Mouse (Mus musculus): Measurements from ENCODE around the gene Nucb1. TPM values are rescaled to one million over a fixed set of nuclear protein-coding genes. Genes with fewer than 3 reads are reported as not detected.
A peak's percentile ranks its signal among the peaks of the same experiment; 100 is the strongest.

Nucb1 gene
- polyA plus RNA-seq, 1 experiment, result 171 TPM

DNA sequence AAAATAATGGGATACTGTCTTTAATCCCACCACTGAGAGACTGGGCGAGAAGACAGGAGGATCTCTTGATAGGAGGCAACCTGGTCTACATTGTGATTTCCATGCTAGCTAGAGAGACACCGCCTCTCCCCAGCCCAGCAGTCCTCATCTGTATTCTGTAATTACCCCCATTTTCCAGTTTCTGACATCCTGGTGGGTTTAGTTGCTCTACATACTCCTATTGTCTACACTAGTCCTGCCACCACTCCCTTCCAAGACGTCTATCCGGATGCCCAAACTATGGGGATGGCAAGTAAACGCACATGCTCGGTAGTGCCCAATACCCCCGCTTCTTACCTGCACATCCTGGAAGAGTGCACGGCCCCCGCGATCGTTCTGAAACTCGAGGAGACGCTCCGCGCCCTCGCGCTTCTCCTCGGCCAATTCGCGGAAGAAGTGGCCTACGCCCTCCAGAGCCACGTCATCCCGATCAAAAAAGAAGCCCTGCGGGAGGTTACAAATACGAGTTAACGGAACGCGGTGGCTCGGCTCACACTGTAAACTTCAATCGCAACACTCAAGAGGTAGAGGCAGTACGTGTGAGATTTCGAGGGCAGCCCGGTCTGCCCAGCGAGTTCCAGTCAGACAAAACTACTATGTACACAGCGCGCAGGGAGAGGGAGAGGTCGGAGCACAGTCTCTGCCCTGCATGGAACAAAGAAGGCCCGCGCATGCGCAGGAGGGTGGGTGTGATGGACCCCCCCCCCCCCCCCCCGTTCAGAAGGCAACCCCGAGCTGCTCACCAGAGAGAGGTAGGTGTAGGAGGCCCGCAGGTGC, 51.2 kb downstream of the Nucb1 start:
- TF ChIP-seq CTCF (IDR thresholded peaks at IDR 0.05; ENCODE audit: extremely low read depth, insufficient read depth, insufficient read length, insufficient replicate concordance) (no peak), POLR2A (IDR thresholded peaks at IDR 0.05; ENCODE audit: low read depth, low read length) (peak; percentile 19; the same call in 1 of the 2 replicates)
- Histone ChIP-seq H3K36me3 (ENCODE audit: control insufficient read depth, insufficient read depth, low read length) (peaks cover 28% of the 10 kb centered on the region), H3K27ac (ENCODE audit: insufficient read depth, low read length) (peak overlapping the region; percentile 87), H3K27me3 (ENCODE audit: control insufficient read depth, insufficient read depth, low read length) (no peaks in the 10 kb centered on the region), H3K4me3 (ENCODE audit: extremely low read depth, insufficient read depth, insufficient read length) (peak overlapping the region; percentile 84), H3K4me1 (ENCODE audit: control insufficient read depth, insufficient read depth, insufficient read length) (peaks cover 6% of the 10 kb centered on the region; the same call in 1 of the 2 replicates)
- 1% methylated on average over 43 of the region's 43 CpGs for WGBS
- peak; percentile 52 to 78 for DNase-seq (ENCODE audit: low read depth in 1 of 2, low spot score in 2 of 2)

DNA sequence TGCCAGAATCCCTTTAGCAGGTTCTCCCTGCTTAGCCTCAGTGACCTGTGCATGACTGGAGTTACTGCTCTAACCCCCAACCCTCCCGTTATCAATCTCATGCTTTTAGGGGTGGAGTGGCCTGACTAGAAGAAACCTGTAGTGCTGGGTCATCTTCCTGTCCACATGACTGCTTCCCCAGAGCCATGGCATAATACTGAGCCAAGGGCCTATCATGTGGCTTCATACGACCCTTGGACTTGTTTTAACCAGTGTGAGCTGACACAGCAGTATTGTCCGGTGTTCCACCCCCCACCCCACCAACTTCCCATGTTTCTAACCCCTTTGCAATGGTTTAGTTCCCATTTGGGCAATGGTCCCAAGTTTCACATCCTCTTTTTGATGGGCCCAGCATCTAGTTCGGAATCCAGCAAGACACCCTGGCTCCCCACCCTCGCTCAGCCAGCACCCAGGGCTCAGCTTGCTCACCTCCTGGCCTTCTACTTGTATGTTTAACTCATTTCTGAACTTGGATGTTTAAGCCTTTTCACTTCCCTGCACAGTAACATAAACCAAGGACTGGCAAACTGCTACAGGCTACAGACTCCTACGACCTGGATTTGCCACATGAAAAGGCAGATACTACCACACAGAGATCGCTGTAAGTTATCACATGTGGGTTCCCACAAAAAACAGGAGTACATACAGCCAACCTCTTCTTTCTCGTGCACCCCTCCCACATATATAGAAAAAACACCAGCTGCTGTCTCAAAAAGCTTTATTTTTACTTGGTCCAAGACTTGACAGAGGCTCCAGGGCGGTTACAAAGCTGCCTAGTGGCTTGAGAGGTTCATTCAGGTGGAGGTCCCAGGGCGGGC, 52.8 kb downstream of the Nucb1 start:
- DNase-seq (ENCODE audit: low read depth in 1 of 2, low spot score in 2 of 2), result peak; percentile 38 to 52

DNA sequence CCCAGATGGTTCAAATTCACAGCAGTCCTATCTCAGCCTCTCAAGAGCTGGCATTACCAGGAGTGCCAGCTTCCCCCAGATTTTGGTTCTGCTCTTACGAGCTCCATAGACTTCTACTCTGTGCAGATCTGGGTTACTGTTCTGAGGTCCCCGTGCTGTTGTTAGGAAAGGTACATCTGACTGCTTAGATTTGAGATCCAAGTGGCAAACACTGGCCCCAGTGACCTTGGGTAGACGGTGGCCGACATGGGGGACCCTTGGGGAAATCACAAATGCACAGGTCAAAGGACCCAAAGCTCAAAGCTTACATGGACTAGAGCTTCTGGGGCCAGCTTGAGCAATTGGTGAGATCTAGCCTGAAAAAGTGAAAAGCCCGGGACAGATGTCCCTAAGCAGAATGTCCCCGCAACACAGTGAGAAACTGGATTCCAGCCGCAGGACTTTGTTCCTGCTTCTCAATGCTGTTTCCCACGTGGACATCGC, 53.4 kb downstream of the Nucb1 start:
- Histone ChIP-seq H3K4me3 (ENCODE audit: extremely low read depth, insufficient read depth, insufficient read length) (no peak overlapping the region), H3K36me3 (ENCODE audit: control insufficient read depth, insufficient read depth, low read length) (peaks cover 17% of the 10 kb centered on the region), H3K4me1 (ENCODE audit: control insufficient read depth, insufficient read depth, insufficient read length) (peaks cover 6% of the 10 kb centered on the region; the same call in 1 of the 2 replicates), H3K27me3 (ENCODE audit: control insufficient read depth, insufficient read depth, low read length) (no peaks in the 10 kb centered on the region), H3K27ac (ENCODE audit: insufficient read depth, low read length) (peak overlapping the region; percentile 4)
- no peak for DNase-seq (ENCODE audit: low read depth in 1 of 2, low spot score in 2 of 2)
- TF ChIP-seq POLR2A (IDR thresholded peaks at IDR 0.05; ENCODE audit: low read depth, low read length) (no peak), CTCF (IDR thresholded peaks at IDR 0.05; ENCODE audit: extremely low read depth, insufficient read depth, insufficient read length, insufficient replicate concordance) (no peak)
- WGBS, result 64% methylated on average over 9 of the region's 9 CpGs

More for the DNA sequence above, 52.8 kb downstream of the Nucb1 start:
- TF ChIP-seq CTCF (IDR thresholded peaks at IDR 0.05; ENCODE audit: extremely low read depth, insufficient read depth, insufficient read length, insufficient replicate concordance) (no peak), POLR2A (IDR thresholded peaks at IDR 0.05; ENCODE audit: low read depth, low read length) (no peak)
- 41% methylated on average over 10 of the region's 10 CpGs for WGBS
- peak overlapping the region; percentile 31 for H3K27ac ChIP-seq (ENCODE audit: insufficient read depth, low read length)
- H3K27me3 ChIP-seq (ENCODE audit: control insufficient read depth, insufficient read depth, low read length), result no peaks in the 10 kb centered on the region
- H3K4me3 ChIP-seq (ENCODE audit: extremely low read depth, insufficient read depth, insufficient read length), result peak overlapping the region; percentile 18; the same call in 1 of the 2 replicates
- peaks cover 20% of the 10 kb centered on the region for H3K36me3 ChIP-seq (ENCODE audit: control insufficient read depth, insufficient read depth, low read length)
- peaks cover 6% of the 10 kb centered on the region; the same call in 1 of the 2 replicates for H3K4me1 ChIP-seq (ENCODE audit: control insufficient read depth, insufficient read depth, insufficient read length)

DNA sequence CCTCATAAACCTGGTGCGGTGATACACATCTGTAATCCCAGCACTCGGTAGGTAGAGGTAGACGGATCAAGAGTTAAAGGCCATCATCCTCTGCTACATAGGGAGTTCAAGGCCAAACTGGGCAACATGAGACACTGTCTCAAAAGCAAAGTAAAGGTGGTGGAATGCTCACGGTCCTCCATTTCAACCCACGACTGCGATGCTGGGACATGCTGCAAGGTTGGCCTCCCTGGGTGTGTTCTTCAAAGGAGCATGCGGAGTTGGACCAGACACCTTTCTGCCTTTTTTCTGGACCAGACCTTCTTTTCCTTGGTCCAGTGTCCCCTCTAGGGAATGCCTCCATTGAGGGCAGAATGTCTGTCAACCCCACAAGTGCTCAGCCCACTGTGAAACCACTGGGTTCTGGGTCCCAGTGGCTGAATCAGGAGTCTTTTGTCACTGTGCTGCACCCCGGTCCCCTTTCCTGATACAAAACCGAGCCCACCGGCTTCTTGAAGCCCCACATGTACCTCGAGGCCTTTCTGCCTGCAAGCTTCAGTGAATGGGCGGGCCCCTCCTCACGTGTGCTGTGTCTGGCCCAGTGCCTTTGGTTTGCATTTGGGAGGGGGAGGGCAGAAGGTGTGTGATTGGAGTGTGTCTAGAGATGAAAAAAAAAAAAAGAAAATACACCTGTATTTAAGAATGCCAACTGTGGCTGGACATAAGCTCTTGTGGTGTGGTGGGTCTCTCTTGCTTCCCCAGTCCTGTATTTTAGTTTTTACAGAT, 54.1 kb downstream of the Nucb1 start:
- H3K27me3 ChIP-seq (ENCODE audit: control insufficient read depth, insufficient read depth, low read length), result no peaks in the 10 kb centered on the region
- H3K27ac ChIP-seq (ENCODE audit: insufficient read depth, low read length), result no peak overlapping the region
- no peak for DNase-seq (ENCODE audit: low read depth in 1 of 2, low spot score in 2 of 2)
- no peak overlapping the region for H3K4me3 ChIP-seq (ENCODE audit: extremely low read depth, insufficient read depth, insufficient read length)
- H3K36me3 ChIP-seq (ENCODE audit: control insufficient read depth, insufficient read depth, low read length), result peaks cover 15% of the 10 kb centered on the region
- WGBS, result 85% methylated on average over 13 of the region's 13 CpGs
- no peak for TF ChIP-seq POLR2A (IDR thresholded peaks at IDR 0.05; ENCODE audit: low read depth, low read length)
- no peak for TF ChIP-seq CTCF (IDR thresholded peaks at IDR 0.05; ENCODE audit: extremely low read depth, insufficient read depth, insufficient read length, insufficient replicate concordance)
- H3K4me1 ChIP-seq (ENCODE audit: control insufficient read depth, insufficient read depth, insufficient read length), result peaks cover 6% of the 10 kb centered on the region; the same call in 1 of the 2 replicates

DNA sequence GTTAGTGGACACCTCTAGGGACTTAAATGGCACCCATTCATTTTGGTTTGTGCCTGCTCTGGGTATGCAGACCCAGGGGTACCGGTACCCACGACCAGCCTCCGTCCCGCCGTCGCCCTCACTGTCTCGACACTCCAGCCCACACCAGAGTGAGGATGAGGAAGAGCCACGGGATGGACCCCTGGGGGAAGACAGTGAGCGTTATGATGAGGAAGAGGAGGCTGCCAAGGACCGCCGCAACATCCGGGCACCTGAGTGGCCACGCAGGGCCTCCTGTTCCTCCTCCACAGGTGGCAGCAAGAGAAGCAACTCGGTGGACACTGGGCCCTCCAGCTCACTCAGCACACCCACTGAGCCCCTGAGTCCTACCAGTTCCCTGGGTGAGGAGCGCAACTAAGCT, 55.2 kb downstream of the Nucb1 start:
- Histone ChIP-seq H3K4me3 (ENCODE audit: extremely low read depth, insufficient read depth, insufficient read length) (no peak overlapping the region), H3K4me1 (ENCODE audit: control insufficient read depth, insufficient read depth, insufficient read length) (peaks cover 6% of the 10 kb centered on the region; the same call in 1 of the 2 replicates), H3K36me3 (ENCODE audit: control insufficient read depth, insufficient read depth, low read length) (peaks cover 15% of the 10 kb centered on the region), H3K27me3 (ENCODE audit: control insufficient read depth, insufficient read depth, low read length) (no peaks in the 10 kb centered on the region), H3K27ac (ENCODE audit: insufficient read depth, low read length) (no peak overlapping the region)
- DNase-seq (ENCODE audit: low read depth in 1 of 2, low spot score in 2 of 2), result no peak
- 96% methylated on average over 15 of the region's 15 CpGs for WGBS
- no peak for TF ChIP-seq CTCF (IDR thresholded peaks at IDR 0.05; ENCODE audit: extremely low read depth, insufficient read depth, insufficient read length, insufficient replicate concordance)

DNA sequence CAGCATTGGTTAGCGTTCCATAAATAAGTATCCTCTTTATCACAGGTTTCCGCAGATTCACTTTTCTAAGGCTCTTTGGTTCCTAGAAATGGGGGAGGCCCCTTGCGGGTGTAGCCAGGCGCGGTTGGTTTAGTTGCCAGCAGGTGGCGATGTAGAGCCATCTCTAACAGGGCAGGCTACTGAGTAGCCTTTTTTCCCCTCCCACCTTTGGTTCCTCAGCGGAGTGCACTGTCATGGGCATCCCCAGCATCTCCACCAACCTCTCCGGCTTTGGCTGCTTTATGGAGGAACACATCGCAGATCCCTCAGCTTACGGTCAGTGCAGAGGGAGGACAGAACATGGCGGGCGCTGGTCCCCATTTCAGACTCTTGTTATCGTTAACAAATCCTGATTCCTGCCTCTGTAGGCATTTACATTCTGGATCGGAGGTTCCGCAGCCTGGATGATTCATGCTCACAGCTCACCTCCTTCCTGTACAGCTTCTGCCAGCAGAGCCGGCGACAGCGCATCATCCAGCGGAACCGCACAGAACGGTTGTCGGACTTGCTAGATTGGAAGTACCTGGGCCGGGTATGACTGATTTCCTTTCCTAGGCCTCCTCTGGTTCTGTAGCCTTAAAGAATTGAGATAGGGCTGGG, 58.7 kb downstream of the Nucb1 start:
- no peaks in the 10 kb centered on the region for H3K27me3 ChIP-seq (ENCODE audit: control insufficient read depth, insufficient read depth, low read length)
- no peaks in the 10 kb centered on the region for H3K36me3 ChIP-seq (ENCODE audit: control insufficient read depth, insufficient read depth, low read length)
- 61% methylated on average over 23 of the region's 23 CpGs for WGBS
- no peak overlapping the region for H3K4me3 ChIP-seq (ENCODE audit: extremely low read depth, insufficient read depth, insufficient read length)
- peak; percentile 72 to 82 for DNase-seq (ENCODE audit: low read depth in 1 of 2, low spot score in 2 of 2)
- TF ChIP-seq POLR2A (IDR thresholded peaks at IDR 0.05; ENCODE audit: low read depth, low read length) (no peak), CTCF (IDR thresholded peaks at IDR 0.05; ENCODE audit: extremely low read depth, insufficient read depth, insufficient read length, insufficient replicate concordance) (peak; percentile 87; the same call in 1 of the 2 replicates)
- H3K27ac ChIP-seq (ENCODE audit: insufficient read depth, low read length), result no peak overlapping the region
- H3K4me1 ChIP-seq (ENCODE audit: control insufficient read depth, insufficient read depth, insufficient read length), result no peaks in the 10 kb centered on the region

All from spleen, adult 2 months (tissue).